Mouse (Mus musculus): ENCODE results near the gene Schip1. TPM values are rescaled to one million over a fixed set of nuclear protein-coding genes. Genes with fewer than 3 reads are reported as not detected.
A peak's percentile ranks its signal among the peaks of the same experiment; 100 is the strongest.

Schip1 gene
- polyA plus RNA-seq, 2 experiments = 1.1 to 1.6 TPM

DNA sequence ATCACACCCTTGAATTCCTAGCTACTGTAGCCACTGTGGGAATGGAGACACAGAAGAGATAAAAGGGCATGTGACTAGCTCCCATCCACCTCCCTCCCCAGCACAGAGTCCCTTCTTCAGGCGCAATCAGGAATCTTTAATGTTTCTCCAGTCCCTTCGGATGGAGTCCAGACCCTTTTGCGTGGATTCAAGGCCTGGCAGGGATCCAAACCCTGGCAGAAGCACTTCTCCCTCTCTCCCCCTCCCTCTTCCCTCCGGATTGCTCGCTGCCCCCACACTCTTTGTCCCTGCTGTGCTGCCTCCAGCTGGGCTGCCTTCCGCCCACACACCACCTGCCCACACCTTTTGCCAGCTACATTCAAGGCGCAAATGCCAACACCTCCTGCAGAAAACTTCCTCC, 511.8 kb downstream of the Schip1 start:
- Histone ChIP-seq H3K9ac (replicated peaks) (no peak overlapping the region), H3K9me3 (ENCODE audit: control insufficient read depth, low read length) (no peaks in the 10 kb centered on the region), H3K4me3 (ENCODE audit: insufficient read depth in 1 of 2, low read depth in 2 of 2, low read length in 2 of 2) (no peak overlapping the region), H3K27me3 (ENCODE audit: control insufficient read depth, insufficient read depth, low read length) (no peaks in the 10 kb centered on the region), H3K4me2 (ENCODE audit: low read depth) (no peak overlapping the region), H3K36me3 (replicated peaks; ENCODE audit: control insufficient read depth, insufficient read depth, low read depth) (no peaks in the 10 kb centered on the region), H3K27ac (no peak overlapping the region), H3K4me1 (replicated peaks; ENCODE audit: control insufficient read depth in 2 of 2, insufficient read depth in 2 of 2, low read length in 1 of 2) (no peaks in the 10 kb centered on the region)
- TF ChIP-seq CTCF (IDR thresholded peaks at IDR 0.05; ENCODE audit: low read depth) (no peak), EP300 (IDR thresholded peaks at IDR 0.05; ENCODE audit: low read depth) (no peak)
- no peak for ATAC-seq (ENCODE audit: insufficient read depth)
- DNase-seq (ENCODE audit: low read depth in 3 of 3, low spot score in 3 of 3) = no peak
- 57% methylated on average over 7 of the region's 7 CpGs for WGBS (ENCODE audit: insufficient replicate concordance)

GRCm38 (mm10) chr3:68576948-68577347, 512.3 kb downstream of the Schip1 start:
- no peak for ATAC-seq (ENCODE audit: insufficient read depth)
- WGBS (ENCODE audit: insufficient replicate concordance) = 49% methylated on average over 5 of the region's 5 CpGs

GRCm38 (mm10) chr3:68581591-68581990, 517.0 kb downstream of the Schip1 start:
- no peak for DNase-seq (ENCODE audit: low read depth in 3 of 3, low spot score in 3 of 3)
- no peaks in the 10 kb centered on the region for H3K9me3 ChIP-seq (ENCODE audit: control insufficient read depth, low read length)
- no peak overlapping the region for H3K4me2 ChIP-seq (ENCODE audit: low read depth)

More at GRCm38 (mm10) chr3:68576948-68577347, 512.3 kb downstream of the Schip1 start:
- H3K4me3 ChIP-seq (ENCODE audit: insufficient read depth in 1 of 2, low read depth in 2 of 2, low read length in 2 of 2) = no peak overlapping the region
- no peaks in the 10 kb centered on the region for H3K27me3 ChIP-seq (ENCODE audit: control insufficient read depth, insufficient read depth, low read length)
- no peaks in the 10 kb centered on the region for H3K9me3 ChIP-seq (ENCODE audit: control insufficient read depth, low read length)
- H3K4me2 ChIP-seq (ENCODE audit: low read depth) = no peak overlapping the region
- no peak for DNase-seq (ENCODE audit: low read depth in 3 of 3, low spot score in 3 of 3)
- H3K9ac ChIP-seq (replicated peaks) = no peak overlapping the region
- TF ChIP-seq CTCF (IDR thresholded peaks at IDR 0.05; ENCODE audit: low read depth) = no peak
- no peak for TF ChIP-seq EP300 (IDR thresholded peaks at IDR 0.05; ENCODE audit: low read depth)
- no peaks in the 10 kb centered on the region for H3K36me3 ChIP-seq (replicated peaks; ENCODE audit: control insufficient read depth, insufficient read depth, low read depth)
- no peak overlapping the region for H3K27ac ChIP-seq
- H3K4me1 ChIP-seq (replicated peaks; ENCODE audit: control insufficient read depth in 2 of 2, insufficient read depth in 2 of 2, low read length in 1 of 2) = no peaks in the 10 kb centered on the region

DNA sequence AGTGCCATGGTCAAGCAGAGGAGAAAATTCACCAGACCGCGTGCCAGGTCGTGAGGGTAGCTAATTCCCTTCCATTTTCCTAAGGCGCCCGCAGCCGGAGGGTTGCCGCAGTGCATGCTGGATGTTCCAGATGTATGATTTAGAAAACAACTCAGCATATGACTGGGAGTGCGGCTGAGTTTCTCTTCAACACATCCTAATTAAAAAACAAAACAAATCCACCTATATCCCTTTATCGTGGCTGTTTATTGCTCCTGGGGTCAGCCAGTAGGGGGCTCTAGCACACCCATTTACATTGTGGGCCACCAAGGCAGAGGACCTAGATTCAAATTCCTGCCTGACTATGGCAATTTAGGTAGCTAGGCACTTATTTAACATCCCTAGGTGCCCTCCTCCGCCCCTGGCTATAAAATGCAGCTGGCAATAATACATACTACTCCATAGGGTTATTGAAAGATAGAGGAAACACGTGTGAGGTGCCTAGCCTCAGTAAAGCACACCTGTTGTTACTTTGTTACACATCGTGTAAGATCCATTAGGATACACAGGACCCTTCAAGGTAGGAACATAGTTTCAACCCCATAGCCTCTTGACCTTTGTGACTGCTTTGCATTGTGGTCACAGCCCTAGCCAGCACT, 517.6 kb downstream of the Schip1 start:
- H3K9me3 ChIP-seq (ENCODE audit: control insufficient read depth, low read length) = no peaks in the 10 kb centered on the region
- H3K4me3 ChIP-seq (ENCODE audit: insufficient read depth in 1 of 2, low read depth in 2 of 2, low read length in 2 of 2) = no peak overlapping the region
- DNase-seq (ENCODE audit: low read depth in 3 of 3, low spot score in 3 of 3) = no peak
- TF ChIP-seq CTCF (IDR thresholded peaks at IDR 0.05; ENCODE audit: low read depth) (peak; percentile 48), EP300 (IDR thresholded peaks at IDR 0.05; ENCODE audit: low read depth) (no peak)
- H3K4me2 ChIP-seq (ENCODE audit: low read depth) = no peak overlapping the region
- H3K4me1 ChIP-seq (replicated peaks; ENCODE audit: control insufficient read depth in 2 of 2, insufficient read depth in 2 of 2, low read length in 1 of 2) = peaks cover 0 to 3% of the 10 kb centered on the region in 2 experiments; a peak in 2 of 4 replicates
- H3K27me3 ChIP-seq (ENCODE audit: control insufficient read depth, insufficient read depth, low read length) = no peaks in the 10 kb centered on the region
- WGBS (ENCODE audit: insufficient replicate concordance) = 71% methylated on average over 12 of the region's 12 CpGs
- ATAC-seq (ENCODE audit: insufficient read depth) = no peak
- no peak overlapping the region for H3K9ac ChIP-seq (replicated peaks)
- no peaks in the 10 kb centered on the region for H3K36me3 ChIP-seq (replicated peaks; ENCODE audit: control insufficient read depth, insufficient read depth, low read depth)
- H3K27ac ChIP-seq = no peak overlapping the region

More at GRCm38 (mm10) chr3:68581591-68581990, 517.0 kb downstream of the Schip1 start:
- Histone ChIP-seq H3K9ac (replicated peaks) (no peak overlapping the region), H3K4me3 (ENCODE audit: insufficient read depth in 1 of 2, low read depth in 2 of 2, low read length in 2 of 2) (no peak overlapping the region), H3K4me1 (replicated peaks; ENCODE audit: control insufficient read depth in 2 of 2, insufficient read depth in 2 of 2, low read length in 1 of 2) (peaks cover 0 to 3% of the 10 kb centered on the region in 2 experiments; a peak in 2 of 4 replicates), H3K27me3 (ENCODE audit: control insufficient read depth, insufficient read depth, low read length) (no peaks in the 10 kb centered on the region), H3K27ac (no peak overlapping the region), H3K36me3 (replicated peaks; ENCODE audit: control insufficient read depth, insufficient read depth, low read depth) (no peaks in the 10 kb centered on the region)
- no peak; the same call in 1 of the 2 replicates for TF ChIP-seq CTCF (IDR thresholded peaks at IDR 0.05; ENCODE audit: low read depth)
- TF ChIP-seq EP300 (IDR thresholded peaks at IDR 0.05; ENCODE audit: low read depth) = no peak
- ATAC-seq (ENCODE audit: insufficient read depth) = no peak
- WGBS (ENCODE audit: insufficient replicate concordance) = 69% methylated on average over 13 of the region's 13 CpGs

GRCm38 (mm10) chr3:68583031-68583693, 518.6 kb downstream of the Schip1 start:
- DNase-seq (ENCODE audit: low read depth in 3 of 3, low spot score in 3 of 3) = no peak

More at GRCm38 (mm10) chr3:68583031-68583693, 518.6 kb downstream of the Schip1 start:
- 52% methylated on average over 14 of the region's 14 CpGs for WGBS (ENCODE audit: insufficient replicate concordance)
- Histone ChIP-seq H3K36me3 (replicated peaks; ENCODE audit: control insufficient read depth, insufficient read depth, low read depth) (no peaks in the 10 kb centered on the region), H3K4me3 (ENCODE audit: insufficient read depth in 1 of 2, low read depth in 2 of 2, low read length in 2 of 2) (no peak overlapping the region), H3K9ac (replicated peaks) (no peak overlapping the region), H3K4me2 (ENCODE audit: low read depth) (no peak overlapping the region), H3K4me1 (replicated peaks; ENCODE audit: control insufficient read depth in 2 of 2, insufficient read depth in 2 of 2, low read length in 1 of 2) (peaks cover 0 to 3% of the 10 kb centered on the region in 2 experiments; a peak in 2 of 4 replicates), H3K27ac (no peak overlapping the region), H3K27me3 (ENCODE audit: control insufficient read depth, insufficient read depth, low read length) (no peaks in the 10 kb centered on the region), H3K9me3 (ENCODE audit: control insufficient read depth, low read length) (no peaks in the 10 kb centered on the region)
- TF ChIP-seq CTCF (IDR thresholded peaks at IDR 0.05; ENCODE audit: low read depth) = no peak
- no peak for TF ChIP-seq EP300 (IDR thresholded peaks at IDR 0.05; ENCODE audit: low read depth)
- ATAC-seq (ENCODE audit: insufficient read depth) = no peak
